Mouse (Mus musculus) bone marrow, adult 2 months (tissue): ENCODE data around the gene Tbcd.

ENCODE experiments used
- CTCF ChIP-seq: fragments of 200-500 bp; IDR thresholded peaks from 2 replicates; pipeline ENCODE4 v1.5.1; 2011; ENCODE audit warnings: low read length, control low read depth; ENCODE audit not compliant: control insufficient read depth, insufficient read depth
- POLR2A ChIP-seq: fragments of 200-500 bp; IDR thresholded peaks from 2 replicates; pipeline ENCODE4 v1.6.1; 2011; ENCODE audit warnings: low read depth, mild to moderate bottlenecking, control low read depth, low read length, borderline replicate concordance; ENCODE audit not compliant: control insufficient read depth

DNA sequence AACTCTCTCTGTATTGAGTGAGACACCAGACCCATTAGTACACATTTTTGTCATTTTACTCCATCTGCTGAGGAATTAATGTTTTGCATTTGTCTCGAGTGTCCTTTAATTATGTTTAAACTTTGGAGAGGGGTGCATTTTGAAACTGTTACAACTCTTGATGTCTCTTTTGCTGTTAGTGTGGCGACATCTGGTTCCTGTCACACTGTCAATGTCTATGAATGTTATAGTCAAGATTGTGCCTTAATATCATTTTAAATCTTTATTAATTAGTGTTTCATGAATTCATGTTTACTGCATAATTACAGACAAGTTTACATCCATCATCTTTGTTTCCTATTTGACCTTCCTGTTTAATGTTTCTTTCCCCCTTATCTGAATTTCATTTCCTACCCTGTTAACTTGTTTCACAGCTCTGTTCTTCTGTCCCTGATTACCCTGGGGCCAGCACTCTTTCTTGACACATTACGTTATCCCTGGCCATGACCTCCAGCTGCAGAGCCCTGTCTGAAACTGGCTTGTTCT lies 164.3 kb downstream of the Tbcd start:
- TF ChIP-seq CTCF, result no peak
- TF ChIP-seq POLR2A, result no peak
